Mouse (Mus musculus) lung, adult 2 months (tissue): Measurements from ENCODE around the gene Gm20388.

Experiments used
- CTCF ChIP-seq: fragments of 200-500 bp; IDR thresholded peaks from 2 replicates; pipeline ENCODE4 v1.5.1; 2011; ENCODE audit warnings: mild to moderate bottlenecking, low read length, control low read depth; ENCODE audit not compliant: insufficient read depth
- POLR2A ChIP-seq: fragments of 200-500 bp; IDR thresholded peaks from 2 replicates; pipeline ENCODE4 v1.6.1; 2011; ENCODE audit warnings: low read depth, mild to moderate bottlenecking, control low read depth, low read length, borderline replicate concordance; ENCODE audit errors: extremely low read depth

GRCm38 (mm10) chr8:122311115-122311514 lies 2400.5 kb downstream of the Gm20388 start:
- TF ChIP-seq CTCF (no peak), POLR2A (no peak)
